Mouse (Mus musculus): ENCODE data around the gene Dut. TPM values are rescaled to one million over a fixed set of nuclear protein-coding genes. Genes with fewer than 3 reads are reported as not detected.

Gene Dut
- polyA plus RNA-seq (2015; fragmentation: Nextera tagmentation; extraction: Ambion mirVana), result 73.7 and 75.5 TPM in 2 replicates

- Histone ChIP-seq H3K4me2 (ENCODE audit: low read length) (peak within 1 kb of the TSS; percentile 62), H3K36me3 (ENCODE audit: control insufficient read depth, insufficient read depth, low read length) (no peaks in the 10 kb centered on the region; the same call in 1 of the 2 replicates), H3K27me3 (ENCODE audit: control insufficient read depth, insufficient read depth, low read depth, low read length) (no peaks in the 10 kb centered on the region), H3K27ac (ENCODE audit: low read length) (peak within 1 kb of the TSS; percentile 89), H3K4me1 (ENCODE audit: control insufficient read depth, insufficient read depth, low read length) (peaks cover 19% of the 10 kb centered on the region), H3K9me3 (replicated peaks; ENCODE audit: control insufficient read depth, low read length, poor library complexity, severe bottlenecking) (no peaks in the 10 kb centered on the region), H3K9ac (ENCODE audit: low read depth, low read length) (peak within 1 kb of the TSS; percentile 83), H3K4me3 (ENCODE audit: low read depth, low read length) (peak within 1 kb of the TSS; percentile 83)
- WGBS, result 0% methylated on average over 90 of the region's 96 CpGs
- peak; percentile 100 for ATAC-seq
These were observed at the start of gene Dut for GRCm38 (mm10) chr2:125247108-125247961. Dut (plus strand) TSS chr2:125247190.

- H3K27me3 ChIP-seq (ENCODE audit: control insufficient read depth, insufficient read depth, low read depth, low read length), result no peaks in the 10 kb centered on the region
- no peaks in the 10 kb centered on the region for H3K36me3 ChIP-seq (ENCODE audit: control insufficient read depth, insufficient read depth, low read length)
- H3K9ac ChIP-seq (ENCODE audit: low read depth, low read length), result no peak overlapping the region
- no peak overlapping the region for H3K27ac ChIP-seq (ENCODE audit: low read length)
- 77% methylated on average over 14 of the region's 14 CpGs for WGBS
- H3K4me3 ChIP-seq (ENCODE audit: low read depth, low read length), result no peak overlapping the region
- no peaks in the 10 kb centered on the region for H3K9me3 ChIP-seq (replicated peaks; ENCODE audit: control insufficient read depth, low read length, poor library complexity, severe bottlenecking)
- H3K4me2 ChIP-seq (ENCODE audit: low read length), result no peak overlapping the region
- H3K4me1 ChIP-seq (ENCODE audit: control insufficient read depth, insufficient read depth, low read length), result no peaks in the 10 kb centered on the region
- no peak for ATAC-seq
These were observed 37.9 kb upstream of the Dut start for GRCm38 (mm10) chr2:125208894-125209596.

GRCm38 (mm10) chr2:125211831-125212510 is 35.0 kb upstream of the Dut start:
- Histone ChIP-seq H3K9me3 (replicated peaks; ENCODE audit: control insufficient read depth, low read length, poor library complexity, severe bottlenecking) (no peaks in the 10 kb centered on the region), H3K4me3 (ENCODE audit: low read depth, low read length) (no peak overlapping the region), H3K4me2 (ENCODE audit: low read length) (no peak overlapping the region), H3K9ac (ENCODE audit: low read depth, low read length) (no peak overlapping the region), H3K27me3 (ENCODE audit: control insufficient read depth, insufficient read depth, low read depth, low read length) (no peaks in the 10 kb centered on the region), H3K4me1 (ENCODE audit: control insufficient read depth, insufficient read depth, low read length) (no peaks in the 10 kb centered on the region), H3K27ac (ENCODE audit: low read length) (no peak overlapping the region), H3K36me3 (ENCODE audit: control insufficient read depth, insufficient read depth, low read length) (no peaks in the 10 kb centered on the region)
- WGBS, result 61% methylated on average over 10 of the region's 10 CpGs
- no peak for ATAC-seq

- Histone ChIP-seq H3K27me3 (ENCODE audit: control insufficient read depth, insufficient read depth, low read depth, low read length) (no peaks in the 10 kb centered on the region), H3K27ac (ENCODE audit: low read length) (no peak overlapping the region), H3K4me3 (ENCODE audit: low read depth, low read length) (no peak overlapping the region), H3K9ac (ENCODE audit: low read depth, low read length) (no peak overlapping the region), H3K4me2 (ENCODE audit: low read length) (no peak overlapping the region), H3K4me1 (ENCODE audit: control insufficient read depth, insufficient read depth, low read length) (no peaks in the 10 kb centered on the region), H3K9me3 (replicated peaks; ENCODE audit: control insufficient read depth, low read length, poor library complexity, severe bottlenecking) (no peaks in the 10 kb centered on the region), H3K36me3 (ENCODE audit: control insufficient read depth, insufficient read depth, low read length) (no peaks in the 10 kb centered on the region)
- WGBS, result 9% methylated on average over 3 of the region's 3 CpGs
- ATAC-seq, result peak; percentile 76
These were observed 32.4 kb upstream of the Dut start for GRCm38 (mm10) chr2:125214592-125214991.

- H3K27me3 ChIP-seq (ENCODE audit: control insufficient read depth, insufficient read depth, low read depth, low read length), result no peaks in the 10 kb centered on the region
- no peak overlapping the region for H3K4me3 ChIP-seq (ENCODE audit: low read depth, low read length)
- H3K36me3 ChIP-seq (ENCODE audit: control insufficient read depth, insufficient read depth, low read length), result no peaks in the 10 kb centered on the region
- no peak overlapping the region for H3K9ac ChIP-seq (ENCODE audit: low read depth, low read length)
- no peak overlapping the region for H3K4me2 ChIP-seq (ENCODE audit: low read length)
- no peak for ATAC-seq
- H3K27ac ChIP-seq (ENCODE audit: low read length), result no peak overlapping the region
- 74% methylated on average over 6 of the region's 6 CpGs for WGBS
- no peaks in the 10 kb centered on the region for H3K9me3 ChIP-seq (replicated peaks; ENCODE audit: control insufficient read depth, low read length, poor library complexity, severe bottlenecking)
- no peaks in the 10 kb centered on the region for H3K4me1 ChIP-seq (ENCODE audit: control insufficient read depth, insufficient read depth, low read length)
These were observed 29.7 kb upstream of the Dut start for GRCm38 (mm10) chr2:125217286-125217685.

GRCm38 (mm10) chr2:125218566-125218965 is 28.4 kb upstream of the Dut start:
- Histone ChIP-seq H3K4me3 (ENCODE audit: low read depth, low read length) (no peak overlapping the region), H3K4me1 (ENCODE audit: control insufficient read depth, insufficient read depth, low read length) (no peaks in the 10 kb centered on the region), H3K36me3 (ENCODE audit: control insufficient read depth, insufficient read depth, low read length) (no peaks in the 10 kb centered on the region), H3K9me3 (replicated peaks; ENCODE audit: control insufficient read depth, low read length, poor library complexity, severe bottlenecking) (no peaks in the 10 kb centered on the region), H3K9ac (ENCODE audit: low read depth, low read length) (no peak overlapping the region), H3K27ac (ENCODE audit: low read length) (no peak overlapping the region), H3K27me3 (ENCODE audit: control insufficient read depth, insufficient read depth, low read depth, low read length) (no peaks in the 10 kb centered on the region), H3K4me2 (ENCODE audit: low read length) (no peak overlapping the region)
- 92% methylated on average over 1 of the region's 1 CpGs for WGBS
- no peak for ATAC-seq

- Histone ChIP-seq H3K36me3 (ENCODE audit: control insufficient read depth, insufficient read depth, low read length) (no peaks in the 10 kb centered on the region), H3K9me3 (replicated peaks; ENCODE audit: control insufficient read depth, low read length, poor library complexity, severe bottlenecking) (no peaks in the 10 kb centered on the region), H3K4me1 (ENCODE audit: control insufficient read depth, insufficient read depth, low read length) (no peaks in the 10 kb centered on the region), H3K9ac (ENCODE audit: low read depth, low read length) (no peak overlapping the region), H3K27ac (ENCODE audit: low read length) (no peak overlapping the region), H3K27me3 (ENCODE audit: control insufficient read depth, insufficient read depth, low read depth, low read length) (no peaks in the 10 kb centered on the region), H3K4me2 (ENCODE audit: low read length) (no peak overlapping the region), H3K4me3 (ENCODE audit: low read depth, low read length) (no peak overlapping the region)
- ATAC-seq, result no peak
- 71% methylated on average over 3 of the region's 3 CpGs for WGBS
These were observed 27.7 kb upstream of the Dut start for GRCm38 (mm10) chr2:125219268-125219667.

- Histone ChIP-seq H3K9ac (ENCODE audit: low read depth, low read length) (no peak overlapping the region), H3K4me2 (ENCODE audit: low read length) (no peak overlapping the region)
- WGBS, result 88% methylated on average over 1 of the region's 1 CpGs
These were observed 25.3 kb upstream of the Dut start for GRCm38 (mm10) chr2:125221673-125222072.

More at GRCm38 (mm10) chr2:125221673-125222072, 25.3 kb upstream of the Dut start:
- Histone ChIP-seq H3K27me3 (ENCODE audit: control insufficient read depth, insufficient read depth, low read depth, low read length) (no peaks in the 10 kb centered on the region), H3K4me1 (ENCODE audit: control insufficient read depth, insufficient read depth, low read length) (no peaks in the 10 kb centered on the region), H3K4me3 (ENCODE audit: low read depth, low read length) (no peak overlapping the region), H3K36me3 (ENCODE audit: control insufficient read depth, insufficient read depth, low read length) (no peaks in the 10 kb centered on the region), H3K27ac (ENCODE audit: low read length) (no peak overlapping the region), H3K9me3 (replicated peaks; ENCODE audit: control insufficient read depth, low read length, poor library complexity, severe bottlenecking) (no peaks in the 10 kb centered on the region)
- ATAC-seq, result no peak
